Mouse (Mus musculus) NIH3T3 (cell line): ENCODE measurements around the gene Sim2.
A peak's percentile ranks its signal among the peaks of the same experiment; 100 is the strongest.

Source experiments
- DNase-seq: peaks from one replicate; pipeline ENCODE4 v3.0.0-alpha.2; 2012; ENCODE audit warnings: low read depth

Sim2 gene

DNA sequence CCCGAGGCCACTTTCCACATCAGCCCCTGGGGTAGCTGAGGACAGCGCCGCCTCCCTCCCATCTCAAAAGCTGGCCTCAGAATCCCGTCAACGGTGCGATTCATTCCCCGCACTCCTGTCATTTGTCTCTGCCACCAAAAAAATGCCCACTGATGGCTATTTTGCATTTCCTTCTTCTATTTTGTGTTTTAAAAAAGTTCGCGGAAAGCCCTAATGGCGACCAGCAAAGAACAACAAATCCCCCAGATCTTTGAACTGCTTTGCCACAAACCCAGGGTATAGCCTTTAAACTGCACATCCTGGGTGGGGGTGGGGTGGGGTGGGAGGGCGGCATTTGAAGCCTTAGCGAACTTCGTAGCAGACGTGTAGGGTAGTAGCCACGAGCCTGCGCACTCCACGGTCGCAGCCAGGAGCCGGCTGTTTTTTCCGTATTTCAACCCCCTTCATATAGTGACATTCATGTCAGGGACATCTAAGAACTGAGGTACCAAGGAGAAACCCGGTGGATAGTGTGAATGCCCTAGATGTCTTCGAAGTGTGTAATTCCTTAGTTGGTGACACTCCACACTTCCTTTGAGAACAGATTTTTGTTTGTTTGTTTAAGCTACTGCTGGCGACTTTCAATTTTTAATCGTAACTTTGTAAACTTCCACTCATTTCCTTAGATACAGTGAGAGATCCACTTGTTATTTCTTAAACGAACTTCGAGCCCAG is 10.5 kb downstream of the Sim2 start:
- DNase-seq: no peak

DNA sequence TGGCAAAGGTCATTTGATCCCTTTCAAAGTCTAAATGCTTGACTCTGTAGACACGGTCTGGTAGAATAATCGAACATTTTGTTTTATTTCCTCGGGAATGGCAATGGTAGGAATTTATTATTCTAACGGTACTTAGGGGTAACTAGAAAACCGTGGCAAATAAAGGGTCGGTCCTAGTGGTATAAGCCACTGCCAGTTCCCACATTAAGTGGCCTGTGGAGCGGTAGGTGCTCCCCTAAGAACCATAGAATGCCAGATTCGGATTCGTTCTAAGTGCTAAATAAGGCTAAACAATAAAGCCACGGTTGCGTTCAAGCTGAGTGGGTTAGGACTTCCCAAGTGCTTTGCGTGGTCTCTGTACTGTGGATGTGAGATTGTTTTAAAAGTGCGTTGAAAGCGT is 11.7 kb downstream of the Sim2 start:
- no peak for DNase-seq

DNA sequence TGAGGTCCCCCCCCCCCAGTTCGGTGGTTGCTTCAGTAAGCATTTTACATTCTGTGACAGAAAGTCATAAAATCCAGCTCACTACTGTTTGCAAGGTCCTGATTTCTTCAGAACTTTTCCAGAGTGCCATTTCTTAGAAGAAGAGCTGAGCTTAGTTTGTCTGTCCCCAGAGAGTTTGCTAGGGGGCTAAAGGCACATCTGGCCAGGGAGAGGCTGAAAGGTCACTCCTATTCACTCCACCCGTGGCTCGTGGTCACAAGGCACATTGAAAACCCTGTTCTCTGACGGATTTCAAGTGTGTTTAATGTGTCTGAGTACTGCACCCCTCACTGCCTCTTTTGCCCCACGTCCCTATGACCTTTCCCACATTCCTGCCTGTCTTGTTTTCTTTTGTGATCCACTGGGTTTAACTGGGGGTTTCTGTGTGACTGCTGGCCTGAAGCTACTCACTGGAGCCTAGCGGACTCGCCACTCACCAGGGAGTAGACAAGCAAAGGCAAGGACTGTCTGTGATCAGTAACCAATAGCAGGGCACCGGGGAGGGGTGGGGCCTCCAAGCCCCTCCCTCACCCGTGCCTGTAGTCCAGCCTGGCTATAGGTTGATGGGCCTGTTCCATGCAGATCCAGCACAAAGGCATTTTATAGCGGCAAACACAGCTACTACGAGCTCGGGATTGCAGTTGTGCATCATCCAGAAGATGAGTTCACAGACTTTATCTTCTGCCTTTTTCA is 13.2 kb downstream of the Sim2 start:
- peak; percentile 7 for DNase-seq

DNA sequence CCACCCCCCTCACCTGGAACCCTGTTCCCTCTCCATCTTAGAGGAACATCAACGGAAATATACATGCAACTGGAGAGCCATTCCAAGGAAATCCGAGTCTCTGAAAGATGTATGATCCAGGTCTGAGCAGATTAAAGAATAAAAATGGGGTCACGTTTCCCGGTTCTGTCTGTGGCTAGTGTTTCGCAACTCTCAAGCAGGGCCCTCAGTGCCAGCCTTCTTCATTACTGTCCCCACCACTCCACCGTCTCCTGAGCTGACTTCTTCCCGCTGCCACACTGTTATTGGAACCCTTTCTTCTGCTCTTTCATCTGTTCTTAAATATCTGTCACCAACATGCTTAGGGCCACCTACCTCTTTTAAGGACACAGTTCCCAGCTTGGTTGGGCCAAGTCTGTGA is 28.4 kb downstream of the Sim2 start:
- no peak for DNase-seq

DNA sequence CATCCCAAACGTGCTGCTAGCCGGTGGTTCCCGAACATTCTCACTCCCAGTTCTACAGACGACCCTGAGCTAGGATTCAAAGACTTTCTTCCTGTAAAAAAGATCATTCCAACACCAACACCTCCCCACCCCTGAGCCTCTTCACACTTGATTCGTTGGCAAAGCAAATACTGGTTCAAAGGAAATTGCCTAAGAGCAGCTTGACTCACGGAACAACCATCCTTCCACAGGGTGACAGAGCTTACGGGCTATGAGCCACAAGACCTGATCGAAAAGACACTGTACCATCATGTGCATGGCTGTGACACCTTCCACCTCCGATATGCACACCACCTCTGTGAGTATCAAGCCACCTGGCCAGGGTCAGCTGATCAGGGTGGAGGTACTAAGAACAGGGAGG is 30.0 kb downstream of the Sim2 start:
- DNase-seq: no peak

DNA sequence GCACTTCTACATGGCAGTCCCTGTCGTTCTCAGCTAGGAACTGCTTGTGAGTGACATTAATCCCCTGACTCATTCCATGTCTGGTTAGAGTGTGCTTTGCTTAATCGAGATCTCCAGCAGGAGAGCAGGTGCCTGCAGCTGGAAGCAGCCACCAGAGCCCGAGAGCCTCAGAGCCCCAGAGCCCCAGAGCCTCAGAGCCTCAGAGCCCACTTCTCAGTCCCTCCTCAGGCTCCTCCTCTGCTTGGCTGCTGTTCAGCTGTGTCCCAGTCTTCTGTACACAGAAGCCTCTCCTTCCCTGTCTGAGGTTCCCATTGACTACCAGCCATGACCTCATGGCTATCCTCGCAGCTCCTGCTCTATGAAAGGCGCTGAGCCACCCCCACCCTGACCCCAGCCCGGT is 32.6 kb downstream of the Sim2 start:
- no peak for DNase-seq

DNA sequence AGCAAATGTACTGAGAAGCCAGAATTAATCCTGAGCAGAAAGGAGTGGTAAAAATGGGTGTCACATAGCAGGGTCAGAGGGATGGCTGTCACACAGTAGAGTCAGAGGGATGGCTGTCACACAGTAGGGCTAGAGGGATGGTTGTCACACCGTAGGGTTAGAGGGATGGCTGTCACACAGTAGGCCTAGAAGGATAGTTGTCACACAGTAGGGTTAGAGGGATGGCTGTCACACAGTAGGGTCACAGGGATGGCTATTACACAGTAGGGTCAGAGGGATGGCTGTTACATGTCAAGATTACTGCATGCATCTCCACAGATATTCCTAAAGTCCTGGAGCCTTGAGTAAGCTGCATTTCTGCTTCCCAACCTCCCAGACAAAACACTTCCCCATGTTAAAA is 33.7 kb downstream of the Sim2 start:
- no peak for DNase-seq

DNA sequence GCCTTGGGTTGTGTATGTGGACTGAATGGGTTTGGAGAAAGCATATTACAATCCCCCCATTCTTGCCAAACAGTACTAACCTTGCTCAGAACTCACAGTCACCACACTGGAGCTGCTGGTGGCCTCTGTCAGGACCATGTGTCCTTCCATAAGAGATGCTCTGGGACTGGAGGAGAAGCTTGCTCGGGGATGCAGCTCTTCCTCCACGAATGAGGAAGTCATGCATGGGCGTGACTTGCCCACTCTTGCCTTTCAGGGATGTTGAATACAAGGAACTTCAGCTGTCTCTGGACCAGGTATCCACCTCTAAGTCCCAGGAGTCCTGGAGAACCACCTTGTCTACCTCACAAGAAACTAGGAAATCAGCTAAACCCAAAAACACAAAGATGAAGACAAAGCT is 37.6 kb downstream of the Sim2 start:
- no peak for DNase-seq

DNA sequence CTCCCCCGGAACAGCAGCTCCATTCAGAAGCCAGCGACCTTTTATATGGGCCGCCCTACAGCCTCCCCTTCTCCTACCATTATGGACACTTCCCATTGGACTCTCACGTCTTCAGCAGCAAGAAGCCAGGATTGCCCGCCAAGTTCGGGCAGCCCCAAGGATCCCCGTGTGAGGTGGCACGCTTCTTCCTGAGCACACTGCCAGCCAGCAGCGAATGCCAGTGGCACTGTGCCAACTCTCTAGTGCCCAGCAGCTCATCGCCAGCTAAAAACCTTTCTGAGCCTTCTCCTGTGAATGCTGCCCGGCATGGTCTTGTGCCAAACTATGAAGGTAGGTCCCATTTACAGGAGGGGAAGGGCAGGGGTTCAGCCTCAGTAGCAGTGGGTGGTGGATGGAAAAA is 38.5 kb downstream of the Sim2 start:
- DNase-seq: no peak

DNA sequence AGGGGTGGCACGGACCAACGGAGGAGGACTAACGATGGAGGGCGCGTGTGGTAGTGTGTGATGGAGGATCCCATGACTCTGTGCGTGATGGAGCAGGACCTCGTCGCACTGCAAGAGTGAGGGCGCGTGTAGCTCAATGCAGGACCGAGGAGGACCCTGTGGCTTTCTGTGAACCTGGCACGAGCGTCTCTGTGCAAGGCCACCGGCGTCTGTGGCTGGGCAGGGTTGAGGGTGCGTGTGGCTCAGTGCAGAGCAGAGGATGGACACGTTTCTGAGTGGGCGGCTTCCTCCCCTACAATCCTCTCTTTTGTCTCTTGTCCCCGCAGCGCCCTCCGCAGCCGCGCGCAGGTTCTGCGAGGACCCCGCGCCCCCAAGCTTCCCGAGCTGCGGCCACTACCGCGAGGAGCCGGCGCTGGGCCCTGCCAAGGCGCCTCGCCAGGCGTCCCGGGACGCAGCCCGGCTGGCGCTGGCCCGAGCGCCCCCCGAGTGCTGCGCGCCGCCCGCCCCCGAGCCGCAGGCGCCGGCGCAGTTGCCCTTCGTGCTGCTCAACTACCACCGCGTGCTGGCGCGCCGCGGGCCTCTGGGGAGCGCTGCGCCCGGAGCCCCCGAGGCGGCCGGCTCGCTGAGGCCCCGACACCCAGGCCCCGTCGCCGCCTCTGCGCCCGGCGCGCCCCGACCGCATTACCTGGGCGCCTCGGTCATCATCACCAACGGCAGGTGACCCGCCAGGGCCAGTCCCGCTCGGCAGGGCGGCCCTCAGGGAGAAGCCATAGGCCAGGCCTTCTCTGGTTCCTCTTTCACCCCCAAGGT is 40.6 kb downstream of the Sim2 start:
- no peak for DNase-seq

DNA sequence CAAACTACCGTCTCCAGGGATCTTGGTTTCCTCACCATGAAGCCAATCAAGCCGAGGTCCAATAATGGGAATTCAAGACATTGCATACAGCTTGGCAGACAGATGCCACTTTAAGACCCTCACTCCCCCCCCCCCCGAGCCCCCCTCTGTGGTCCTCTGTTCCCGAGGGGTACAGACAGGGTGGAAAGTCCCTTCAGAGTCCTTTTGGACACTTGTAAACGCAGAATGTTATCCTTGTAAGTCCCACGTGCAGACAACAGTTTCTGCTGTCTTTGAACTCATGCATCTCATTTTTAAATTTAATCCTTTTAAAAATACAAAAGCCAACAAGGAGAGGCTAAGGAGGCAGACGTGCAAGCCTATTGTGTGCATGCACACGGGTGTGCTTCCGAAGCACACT is 41.5 kb downstream of the Sim2 start:
- DNase-seq: no peak

DNA sequence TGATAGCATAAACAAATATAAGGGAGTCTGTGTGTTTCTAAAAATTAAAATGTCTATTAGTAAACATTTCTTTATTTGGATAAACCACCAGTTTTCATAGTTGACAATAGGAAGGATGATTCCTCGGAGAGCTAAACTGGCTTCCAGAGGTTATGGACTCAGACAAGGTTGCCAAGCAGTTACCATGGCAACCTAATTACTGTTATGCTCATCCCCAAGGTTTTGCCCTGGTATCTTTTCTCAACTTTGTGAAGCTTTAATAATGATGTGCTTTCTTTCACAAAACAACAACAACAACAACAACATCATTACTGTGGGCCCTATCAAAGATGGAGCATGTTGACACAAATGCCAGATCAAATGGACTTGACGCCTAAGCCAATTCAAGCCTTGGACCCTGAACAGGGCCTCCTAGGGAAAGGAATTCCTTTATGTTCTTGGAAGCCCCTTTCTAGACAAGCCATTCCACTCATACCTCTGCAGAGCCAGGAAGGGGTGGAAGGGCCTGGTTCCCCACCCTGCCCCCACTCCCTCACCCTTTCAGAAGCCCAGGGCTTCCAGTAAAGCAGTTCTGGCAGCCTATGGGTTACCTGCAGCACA is 43.6 kb downstream of the Sim2 start:
- DNase-seq: no peak

DNA sequence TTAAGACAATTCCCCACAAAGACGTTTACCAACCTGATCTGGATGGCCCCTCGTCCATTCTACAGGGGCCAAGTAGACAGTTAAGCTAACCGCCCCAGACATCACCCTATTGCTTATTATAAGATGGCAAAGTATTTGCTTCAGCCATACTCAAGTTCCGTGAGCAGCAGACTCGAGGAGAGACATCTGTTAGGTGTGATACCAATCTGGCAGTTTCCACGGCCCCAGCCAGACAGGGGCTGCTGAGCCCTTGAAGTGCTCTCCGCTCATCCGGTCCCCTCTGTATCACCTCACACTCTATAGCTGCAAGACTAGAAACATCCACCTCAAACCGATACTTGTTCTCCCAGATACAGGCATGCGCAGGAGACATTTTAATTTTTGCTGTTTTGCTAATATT is 49.5 kb downstream of the Sim2 start:
- DNase-seq: no peak

DNA sequence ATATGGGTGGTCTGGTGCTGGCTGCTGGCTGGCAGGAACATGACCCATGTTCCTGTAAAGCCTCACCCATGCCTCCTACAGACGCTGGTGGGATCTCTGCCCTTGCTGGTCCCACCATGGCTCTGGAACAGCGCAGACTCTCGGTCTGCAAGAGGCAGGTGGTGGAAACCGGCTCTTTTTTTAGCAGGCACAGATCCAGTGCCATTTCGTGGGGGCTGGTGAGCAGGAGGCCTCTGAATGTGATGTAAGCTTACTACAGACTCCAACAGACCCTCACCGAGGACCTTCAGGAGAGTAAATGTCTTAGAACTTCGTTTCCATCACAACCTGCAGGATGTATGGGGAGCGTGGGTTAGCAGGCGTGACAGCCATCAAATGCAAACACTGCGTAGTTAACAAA is 56.0 kb downstream of the Sim2 start:
- DNase-seq: no peak

DNA sequence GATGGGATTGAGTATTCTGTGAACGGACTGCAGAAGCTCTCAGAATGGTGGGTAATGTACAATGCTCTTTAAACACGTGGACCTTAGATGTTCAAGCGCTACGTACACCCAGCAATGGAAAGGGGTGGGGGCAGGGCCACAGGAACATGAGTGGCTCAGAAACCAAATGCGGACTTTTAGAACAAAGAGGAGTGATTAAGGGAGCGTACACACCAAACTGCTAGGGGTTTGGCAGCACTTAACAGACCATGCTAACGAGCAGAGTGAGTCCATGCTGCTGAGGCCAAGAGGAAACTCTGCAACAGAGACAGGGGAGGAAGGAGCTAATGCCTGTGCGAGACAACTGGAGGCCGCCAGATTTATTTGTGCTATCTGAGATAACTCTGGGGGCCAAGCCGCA is 58.6 kb downstream of the Sim2 start:
- no peak for DNase-seq

DNA sequence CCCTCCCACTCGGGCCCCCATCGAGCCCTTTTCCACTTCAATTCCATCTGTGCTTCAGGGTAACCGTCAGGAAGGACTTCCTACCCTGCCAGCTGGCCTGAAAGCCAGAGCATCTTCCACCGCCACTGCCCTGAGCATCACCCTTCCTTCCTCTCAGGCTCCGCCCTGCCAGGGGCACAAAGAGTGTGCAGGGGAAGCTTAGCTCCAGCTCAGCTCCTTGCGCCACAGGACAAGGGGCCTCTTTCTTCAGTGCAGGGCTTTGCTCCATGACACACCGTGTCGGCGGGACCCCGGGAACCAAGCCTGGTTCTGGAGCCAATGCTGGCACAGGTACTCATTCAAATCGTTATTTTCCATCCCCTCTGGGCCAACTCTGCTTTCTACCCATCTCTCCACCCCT is 63.4 kb downstream of the Sim2 start:
- DNase-seq: no peak

DNA sequence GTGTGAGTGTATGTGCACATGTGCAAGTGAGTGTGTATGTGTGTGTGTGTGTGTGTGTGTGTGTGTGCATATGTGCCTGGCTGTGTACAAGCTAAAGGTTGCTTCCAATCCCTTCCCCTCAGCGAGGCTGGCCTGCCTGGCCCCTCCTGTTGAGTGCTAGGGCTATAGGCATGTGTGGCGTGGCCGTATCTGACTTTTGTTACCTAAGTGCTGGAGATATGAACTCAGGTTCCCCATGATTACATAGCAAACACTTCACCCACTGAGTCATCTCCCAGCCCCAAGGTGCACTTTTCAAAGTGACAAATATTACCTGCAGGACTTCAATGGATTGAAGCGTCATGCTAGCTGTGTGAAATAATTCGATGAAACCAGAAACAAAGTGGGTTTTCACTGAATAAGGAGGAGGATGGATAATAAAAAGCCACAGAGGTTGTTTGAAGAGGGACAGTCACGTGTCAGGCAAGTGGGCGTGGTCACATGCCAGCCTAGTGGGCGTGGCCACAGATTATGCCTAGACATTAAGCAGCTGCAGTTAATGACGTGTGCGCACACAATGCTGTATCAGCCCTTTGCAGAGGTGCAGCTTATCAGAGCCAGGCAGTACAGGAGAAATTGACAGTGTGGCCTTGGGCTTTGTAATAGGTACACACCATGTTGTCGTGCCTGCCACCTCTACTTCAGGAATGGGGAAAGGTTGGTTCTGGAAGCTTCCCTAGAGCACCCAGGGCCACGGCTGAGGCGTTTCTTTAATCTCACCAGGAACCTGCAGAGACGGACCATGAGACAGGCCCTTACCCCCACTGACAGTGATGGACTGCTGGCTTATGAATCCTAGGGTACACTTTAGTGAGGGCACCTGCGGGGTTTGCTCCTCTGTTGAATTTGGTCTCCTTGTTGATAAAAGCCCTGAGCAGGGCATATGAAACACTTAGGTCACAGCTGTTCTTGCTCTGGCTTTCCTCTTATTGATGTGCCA is 65.7 kb downstream of the Sim2 start:
- no peak for DNase-seq

DNA sequence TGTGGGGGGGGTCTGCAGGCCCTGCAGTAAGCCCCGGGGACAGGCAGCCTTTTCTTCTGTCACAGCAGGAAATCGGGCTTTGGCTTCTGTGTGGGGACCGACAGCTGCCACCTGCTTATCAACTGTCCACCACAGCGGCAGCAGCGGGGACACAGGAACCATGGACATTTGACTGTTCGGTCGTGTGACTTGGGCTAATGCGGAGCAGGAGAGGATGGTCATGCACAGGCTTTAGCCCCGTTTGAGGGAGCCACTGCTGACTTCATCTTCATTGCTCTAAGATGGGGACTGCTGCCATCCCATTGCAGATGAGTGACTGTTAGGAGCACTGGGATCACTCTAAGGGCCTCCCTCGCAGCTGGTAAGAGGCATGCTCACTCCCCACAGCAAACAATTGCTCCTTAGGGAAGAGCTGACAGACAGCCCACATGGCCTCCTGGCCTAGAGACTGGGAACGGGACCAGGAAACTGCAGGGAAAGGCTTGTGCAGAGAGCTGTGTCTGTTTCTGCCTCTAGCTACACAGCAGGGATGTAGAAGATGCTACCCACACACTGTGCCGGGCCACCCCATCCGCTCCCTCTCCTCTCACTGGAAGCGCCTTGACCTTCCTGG is 70.4 kb downstream of the Sim2 start:
- peak; percentile 11 for DNase-seq

DNA sequence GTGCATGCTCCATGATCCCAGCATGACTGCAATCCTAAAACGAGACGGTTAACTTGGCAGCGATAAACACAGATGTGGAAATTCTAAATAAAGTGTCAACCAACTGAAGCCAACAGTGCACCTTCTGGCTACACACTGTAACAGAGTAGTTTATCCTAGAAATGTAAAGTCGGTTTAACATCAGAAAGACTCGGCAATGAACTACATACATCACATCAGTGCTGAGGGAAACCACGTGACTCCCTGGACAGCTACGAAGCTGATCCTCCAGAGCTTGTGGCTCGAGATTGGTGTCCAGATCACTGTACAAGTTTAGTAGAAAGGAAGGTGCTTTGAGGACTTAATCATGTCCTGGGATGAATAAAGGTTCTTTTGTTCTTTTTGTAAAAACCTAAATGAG is 73.1 kb downstream of the Sim2 start:
- DNase-seq: no peak

DNA sequence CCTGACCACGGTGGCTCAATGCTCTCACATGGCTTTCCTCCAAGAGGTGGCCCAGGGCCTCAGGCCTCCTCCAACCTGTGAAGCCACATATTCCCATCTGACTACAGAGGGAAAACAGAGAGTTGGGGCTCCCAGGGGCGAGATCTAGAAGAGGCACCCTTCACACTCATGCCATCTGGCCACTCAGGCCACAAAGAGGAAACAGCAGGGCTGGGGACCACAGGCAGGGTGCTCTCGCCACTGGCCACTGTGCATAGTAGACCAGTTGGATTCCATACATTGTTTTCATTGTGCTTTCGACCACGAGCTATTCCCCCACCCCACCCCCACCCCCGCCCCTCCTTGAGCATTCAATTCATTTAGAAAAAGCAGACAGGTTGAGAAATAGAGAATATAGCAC is 77.3 kb downstream of the Sim2 start:
- DNase-seq: no peak

DNA sequence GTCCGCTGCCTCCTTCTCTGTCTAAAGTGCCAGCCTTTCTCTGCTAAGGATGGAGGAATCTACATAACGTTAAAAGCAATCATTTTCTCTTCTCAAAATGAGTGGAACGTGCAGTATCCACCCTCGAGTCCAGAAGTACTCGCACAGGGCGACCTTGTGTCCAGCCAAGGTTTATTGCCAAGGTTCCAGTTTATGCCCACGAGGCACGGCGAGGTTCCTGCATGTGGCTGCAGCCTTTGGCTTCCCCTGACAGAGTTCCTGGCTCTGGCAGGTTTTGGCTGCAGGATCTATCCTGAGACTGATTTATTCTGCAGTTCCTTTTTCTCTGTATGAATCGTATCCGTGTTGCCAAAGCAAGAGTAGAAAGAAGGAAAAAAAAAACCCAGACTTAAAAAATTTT is 78.3 kb downstream of the Sim2 start:
- no peak for DNase-seq
